Mouse (Mus musculus) CH12.LX (cell line): Measurements from ENCODE around the gene Tshz2. TPM values are rescaled to one million over a fixed set of nuclear protein-coding genes. Genes with fewer than 3 reads are reported as not detected.

Experiments used
- DNase-seq: peaks from one replicate; pipeline ENCODE4 v3.0.0-alpha.2; 2013; ENCODE audit errors: extremely low read depth
- H3K27ac ChIP-seq: 2 replicates; pipeline ENCODE4 v1.5.1; 2012; ENCODE audit warnings: low read depth, mild to moderate bottlenecking, control low read depth, moderate library complexity; ENCODE audit not compliant: insufficient read depth
- H3K27me3 ChIP-seq: replicated peaks from 2 replicates; pipeline ENCODE3; 2012; ENCODE audit warnings: inconsistent platforms
- H3K36me3 ChIP-seq, 2 experiments: replicated peaks in 1 of 2; 2 replicates each; pipeline versions ENCODE3 to v1.6.1; 2012; ENCODE audit warnings: inconsistent platforms in 1 of 2, low read length in 1 of 2, mild to moderate bottlenecking in 1 of 2, mixed read lengths in 1 of 2, moderate library complexity in 1 of 2; ENCODE audit not compliant: control insufficient read depth in 1 of 2, insufficient read depth in 1 of 2
- H3K4me1 ChIP-seq, 2 experiments: 2 replicates each; pipeline ENCODE4 v1.6.1; 2012; ENCODE audit warnings: inconsistent platforms in 1 of 2, moderate library complexity in 1 of 2; ENCODE audit not compliant: insufficient read depth in 2 of 2, control insufficient read depth in 1 of 2
- H3K4me2 ChIP-seq: 2 replicates; pipeline ENCODE4 v1.6.1; 2012; ENCODE audit warnings: low read depth, mild to moderate bottlenecking, control low read depth; ENCODE audit not compliant: poor library complexity, insufficient read depth, severe bottlenecking
- H3K4me3 ChIP-seq, 3 experiments: fragments of 150-350 bp in 1 of 3; sonication (generic) in 1 of 3; replicated peaks in 1 of 3; 2 replicates each; pipeline versions ENCODE3 to v1.5.1; 2011 to 2012; ENCODE audit warnings: low read depth in 2 of 3, low read length in 2 of 3, mild to moderate bottlenecking in 2 of 3, moderate library complexity in 2 of 3, control low read depth in 1 of 3, improper control_type of control experiment in 1 of 3, inconsistent platforms in 1 of 3, mixed read lengths in 1 of 3; ENCODE audit not compliant: poor library complexity in 1 of 3
- H3K79me2 ChIP-seq: replicated peaks from 2 replicates; pipeline ENCODE4 v1.6.1; 2012; ENCODE audit warnings: mild to moderate bottlenecking, moderate library complexity; ENCODE audit not compliant: control insufficient read depth, poor library complexity, insufficient read depth, severe bottlenecking; ENCODE audit errors: extremely low read depth
- H3K9ac ChIP-seq: 2 replicates; pipeline ENCODE4 v1.6.1; 2012; ENCODE audit warnings: low read depth, mild to moderate bottlenecking, control low read depth, moderate library complexity; ENCODE audit not compliant: insufficient read depth
- H3K9me3 ChIP-seq: replicated peaks from 2 replicates; pipeline ENCODE3; 2012; ENCODE audit warnings: low read length, inconsistent platforms, mixed read lengths
- BHLHE40 ChIP-seq: IDR thresholded peaks from 2 replicates; pipeline ENCODE4 v1.6.1; 2011; ENCODE audit warnings: mild to moderate bottlenecking, low read depth, low read length, improper control_type of control experiment
- CHD1 ChIP-seq: IDR thresholded peaks from 2 replicates; pipeline ENCODE4 v1.6.1; 2012; ENCODE audit warnings: low read depth, low read length, improper control_type of control experiment, inconsistent platforms
- CHD2 ChIP-seq: IDR thresholded peaks from 2 replicates; pipeline ENCODE4 v1.6.1; 2011; ENCODE audit warnings: low read length, improper control_type of control experiment
- CTCF ChIP-seq, 2 experiments: IDR thresholded peaks in 1 of 2; conservative IDR thresholded peaks in 1 of 2; 2 replicates each; pipeline ENCODE4 v1.5.1; 2011 to 2012; ENCODE audit warnings: low read depth in 2 of 2, low read length in 2 of 2, improper control_type of control experiment in 1 of 2, inconsistent platforms in 1 of 2, mild to moderate bottlenecking in 1 of 2, moderate library complexity in 1 of 2
- ETS1 ChIP-seq: conservative IDR thresholded peaks from 2 replicates; pipeline ENCODE4 v1.6.1; 2012; ENCODE audit warnings: low read depth, mild to moderate bottlenecking, inconsistent platforms, low read length, improper control_type of control experiment, moderate library complexity
- GABPA ChIP-seq: IDR thresholded peaks from 2 replicates; pipeline ENCODE4 v1.6.1; 2012; ENCODE audit warnings: low read depth, low read length, improper control_type of control experiment, inconsistent platforms; ENCODE audit not compliant: insufficient replicate concordance
- IRF4 ChIP-seq: IDR thresholded peaks from 2 replicates; pipeline ENCODE4 v1.6.1; 2014; ENCODE audit warnings: low read depth, mild to moderate bottlenecking, inconsistent platforms, low read length, improper control_type of control experiment
- JUND ChIP-seq: conservative IDR thresholded peaks from 2 replicates; pipeline ENCODE4 v1.6.1; 2011; ENCODE audit warnings: low read depth, low read length, improper control_type of control experiment
- KAT2A ChIP-seq: IDR thresholded peaks from 2 replicates; pipeline ENCODE4 v1.6.1; 2012; ENCODE audit warnings: low read length, improper control_type of control experiment, inconsistent platforms; ENCODE audit not compliant: insufficient replicate concordance
- MAZ ChIP-seq: IDR thresholded peaks from 2 replicates; pipeline ENCODE4 v1.6.1; 2012; ENCODE audit warnings: low read depth, mild to moderate bottlenecking, inconsistent platforms, low read length, improper control_type of control experiment, moderate library complexity
- MYC ChIP-seq: IDR thresholded peaks from 2 replicates; pipeline ENCODE4 v1.6.1; 2011; ENCODE audit warnings: low read depth, mild to moderate bottlenecking, improper control_type of control experiment, low read length
- NRF1 ChIP-seq: IDR thresholded peaks from 2 replicates; pipeline ENCODE4 v1.6.1; 2014; ENCODE audit warnings: low read depth, mild to moderate bottlenecking, inconsistent platforms, low read length, improper control_type of control experiment, moderate library complexity
- PAX5 ChIP-seq: IDR thresholded peaks from 2 replicates; pipeline ENCODE4 v1.6.1; 2012; ENCODE audit warnings: low read length, inconsistent platforms, mixed read lengths
- POLR2A ChIP-seq: IDR thresholded peaks from 2 replicates; pipeline ENCODE4 v1.6.1; 2011; ENCODE audit warnings: low read depth, mild to moderate bottlenecking, improper control_type of control experiment, low read length
- POLR2AphosphoS2 ChIP-seq: IDR thresholded peaks from 2 replicates; pipeline ENCODE4 v1.6.1; 2011; ENCODE audit warnings: low read depth, low read length, improper control_type of control experiment
- RAD21 ChIP-seq: IDR thresholded peaks from 2 replicates; pipeline ENCODE4 v1.6.1; 2011; ENCODE audit warnings: low read depth, mild to moderate bottlenecking, low read length, improper control_type of control experiment, moderate library complexity
- RCOR1 ChIP-seq: conservative IDR thresholded peaks from 2 replicates; pipeline ENCODE4 v1.6.1; 2012; ENCODE audit warnings: low read depth, mild to moderate bottlenecking, inconsistent platforms, low read length, improper control_type of control experiment
- SIN3A ChIP-seq: IDR thresholded peaks from 2 replicates; pipeline ENCODE4 v1.6.1; 2012; ENCODE audit warnings: low read length, improper control_type of control experiment, inconsistent platforms
- SMC3 ChIP-seq: IDR thresholded peaks from 2 replicates; pipeline ENCODE4 v1.6.1; 2011; ENCODE audit warnings: low read depth, low read length, improper control_type of control experiment
- USF1 ChIP-seq: IDR thresholded peaks from 2 replicates; pipeline ENCODE4 v1.6.1; 2014; ENCODE audit warnings: low read depth, mild to moderate bottlenecking, inconsistent platforms, low read length, improper control_type of control experiment
- USF2 ChIP-seq: conservative IDR thresholded peaks from 2 replicates; pipeline ENCODE4 v1.6.1; 2011; ENCODE audit warnings: low read depth, low read length, improper control_type of control experiment
- ZC3H11A ChIP-seq: IDR thresholded peaks from 2 replicates; pipeline ENCODE4 v1.6.1; 2012; ENCODE audit warnings: low read depth, mild to moderate bottlenecking, inconsistent platforms, low read length, improper control_type of control experiment
- ZKSCAN1 ChIP-seq: IDR thresholded peaks from 2 replicates; pipeline ENCODE4 v1.6.1; 2012; ENCODE audit warnings: low read depth, inconsistent platforms, low read length, improper control_type of control experiment, borderline replicate concordance
- ZMIZ1 ChIP-seq: IDR thresholded peaks from 2 replicates; pipeline ENCODE4 v1.6.1; 2012; ENCODE audit warnings: low read depth, mild to moderate bottlenecking, inconsistent platforms, low read length, improper control_type of control experiment
- dilution Hi-C: fragments of 300-500 bp; cut with MboI; formaldehyde crosslinking; loops from 2 replicates; pipeline ENCODE4 v1.14.3; 2020; ENCODE audit warnings: low sequenced_read_pairs; ENCODE audit not compliant: extremely low pct_unique_long_range_greater_than_20kb, extremely low pct_ligation_motif_present
- in situ Hi-C: fragments of 300-500 bp; cut with MboI; formaldehyde crosslinking; loops from 3 replicates; pipeline ENCODE4 v1.14.3; 2019; ENCODE audit warnings: low sequenced_read_pairs, low pct_ligation_motif_present, low pct_unique_long_range_greater_than_20kb, mixed read lengths
- polyA plus RNA-seq: library from polyadenylated mRNA; unstranded; fragments of >175 nt; gene quantifications from 2 replicates; pipeline ENCODE4 v1.2.1, GENCODE M21; 2012; ENCODE audit warnings: low read depth; ENCODE audit not compliant: insufficient read length
- total RNA-seq, 2 experiments: library from RNA; depleted of rRNA; stranded (reverse); fragments of 300-350 nt in 1 of 2; fragments of >200 nt in 1 of 2; gene quantifications; 2 replicates each; pipeline ENCODE4 v1.2.3; 2012 to 2014

The Tshz2 gene
- total and polyA plus RNA-seq, 3 experiments = not detected

DNA sequence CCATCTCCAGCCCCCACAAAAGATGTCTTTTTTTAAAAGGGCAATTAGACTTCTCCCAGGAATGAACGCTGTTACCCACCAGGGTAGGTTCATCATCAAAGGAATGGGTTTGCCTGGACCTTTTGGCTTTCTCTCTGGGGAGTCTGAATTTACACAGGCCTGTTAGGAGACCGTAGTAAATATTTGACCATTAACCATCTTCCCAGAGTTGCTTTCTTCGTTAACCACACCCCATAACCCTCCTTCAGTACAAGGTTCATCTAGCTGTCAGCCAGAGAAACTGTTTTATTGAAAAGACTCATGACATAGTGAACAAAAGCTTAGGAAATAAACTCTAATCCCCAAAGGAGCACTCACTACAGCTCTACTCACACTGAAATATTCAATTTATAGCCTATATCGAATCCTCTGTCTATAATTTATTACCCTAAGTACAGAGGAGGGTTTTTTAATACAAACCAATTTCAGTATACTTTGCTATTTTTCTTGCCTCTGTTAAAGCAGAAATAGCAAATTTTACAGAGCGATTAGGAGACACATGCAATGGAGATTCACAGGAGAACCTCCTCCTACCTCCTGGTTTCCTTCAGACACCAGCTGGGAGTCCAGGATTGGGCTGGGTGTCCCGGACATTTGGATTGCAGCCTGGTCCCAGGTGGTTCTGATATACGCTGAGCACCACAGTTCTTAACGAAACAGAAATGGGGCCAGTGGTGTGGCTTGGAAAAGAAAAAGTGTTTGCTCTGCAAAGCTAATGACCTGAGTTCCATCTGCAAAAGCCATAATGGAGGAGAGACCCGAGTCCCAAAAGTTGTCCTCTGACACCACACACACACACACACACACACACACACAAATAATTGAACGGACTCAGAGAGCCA lies 459.0 kb downstream of the Tshz2 start:
- H3K4me3 ChIP-seq = no peak overlapping the region
- H3K9me3 ChIP-seq = no peaks in the 10 kb centered on the region
- no peak overlapping the region for H3K27ac ChIP-seq
- H3K36me3 ChIP-seq = no peaks in the 10 kb centered on the region
- no peaks in the 10 kb centered on the region for H3K79me2 ChIP-seq
- no peak for DNase-seq
- in situ Hi-C loops (loop anchor here (25.0 kb wide), 1 partner anchor 1130 kb away; the partner anchor contains the start of gene Zfp64), dilution Hi-C loops (no loop called here)
- H3K4me2 ChIP-seq = no peak overlapping the region
- TF ChIP-seq MYC (no peak), PAX5 (no peak), BHLHE40 (no peak), CHD2 (no peak), CTCF (conservative IDR thresholded peaks at IDR 0.05 in 1 of 2, IDR thresholded peaks at IDR 0.05 in 1 of 2; ENCODE audit: low read depth in 2 of 2, low read length in 2 of 2) (no peak), MAZ (no peak), KAT2A (no peak), ETS1 (no peak), RCOR1 (no peak), JUND (no peak), ZMIZ1 (no peak), POLR2A (no peak), SIN3A (no peak), NRF1 (no peak), RAD21 (no peak)
- no peaks in the 10 kb centered on the region for H3K4me1 ChIP-seq
- H3K9ac ChIP-seq = no peak overlapping the region
- peaks cover 49% of the 10 kb centered on the region for H3K27me3 ChIP-seq

DNA sequence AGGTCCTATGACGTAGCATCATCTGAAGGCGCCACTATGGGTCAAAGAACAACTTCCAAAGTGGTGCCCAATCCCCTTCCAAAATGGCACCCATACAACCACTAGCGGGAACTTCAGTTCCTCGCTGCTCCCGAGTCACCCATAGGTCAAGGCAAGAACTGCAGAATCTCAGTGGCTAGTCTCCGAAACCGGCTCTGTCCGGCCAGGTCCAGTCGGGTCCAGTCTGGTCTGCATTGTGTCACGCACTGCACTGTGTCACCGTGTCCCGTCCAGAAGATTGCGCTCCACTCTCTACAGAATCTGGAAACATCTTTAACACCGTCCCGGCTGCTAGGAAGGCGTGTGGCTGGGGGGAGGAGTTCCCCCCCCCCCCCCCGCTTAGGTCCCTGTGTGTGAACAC lies 461.4 kb downstream of the Tshz2 start:
- H3K4me3 ChIP-seq = no peak overlapping the region
- no peaks in the 10 kb centered on the region for H3K36me3 ChIP-seq
- dilution Hi-C loops (no loop called here), in situ Hi-C loops (loop anchor here (25.0 kb wide), 1 partner anchor 1132 kb away; the partner anchor contains the start of gene Zfp64)
- no peak overlapping the region for H3K4me2 ChIP-seq
- H3K27ac ChIP-seq = no peak overlapping the region
- TF ChIP-seq USF1 (no peak), CHD1 (no peak), ETS1 (no peak), MYC (no peak), SMC3 (no peak), ZC3H11A (no peak), USF2 (no peak), POLR2AphosphoS2 (no peak), ZKSCAN1 (no peak), PAX5 (no peak), JUND (no peak), CHD2 (no peak), GABPA (no peak), IRF4 (no peak), SIN3A (no peak), POLR2A (no peak)
- H3K79me2 ChIP-seq = no peaks in the 10 kb centered on the region
- H3K4me1 ChIP-seq = no peaks in the 10 kb centered on the region
- H3K27me3 ChIP-seq = peaks cover 35% of the 10 kb centered on the region
- H3K9me3 ChIP-seq = no peaks in the 10 kb centered on the region
- H3K9ac ChIP-seq = no peak overlapping the region
- no peak for DNase-seq
